Mouse (Mus musculus) spleen, adult 2 months (tissue): ENCODE measurements at regions not wholly inside any gene's neighbourhood (a gene's known extent, or its start where the extent isn't known, plus 50 kb on each side); places are given as distances from the start of the nearest gene placed in this dataset.

Experiments
- CTCF ChIP-seq: fragments of 200-500 bp; IDR thresholded peaks from 2 replicates; pipeline ENCODE4 v1.5.1; 2011; ENCODE audit warnings: mild to moderate bottlenecking, inconsistent platforms; ENCODE audit not compliant: insufficient read depth, insufficient read length, insufficient replicate concordance; ENCODE audit errors: extremely low read depth
- POLR2A ChIP-seq: fragments of 200-500 bp; IDR thresholded peaks from 2 replicates; pipeline ENCODE4 v1.6.1; 2011; ENCODE audit warnings: low read depth, low read length, inconsistent platforms

- TF ChIP-seq CTCF (no peak), POLR2A (no peak)
These were observed 175.4 kb upstream of the Dapk1 start for GRCm38 (mm10) chr13:60426192-60426840.
